Mouse (Mus musculus) liver, adult (tissue): Measurements from ENCODE around the gene Mustn1.
A peak's percentile ranks its signal among the peaks of the same experiment; 100 is the strongest.

Source experiments
- GATA4 ChIP-seq: IDR thresholded peaks from 2 replicates; pipeline ENCODE4 v1.6.1; 2014; ENCODE audit warnings: mild to moderate bottlenecking, low read length; ENCODE audit not compliant: insufficient replicate concordance

Mustn1 gene

GRCm38 (mm10) chr14:30874095-30874700, 4.8 kb upstream of the Mustn1 start:
- TF ChIP-seq GATA4 = no peak

GRCm38 (mm10) chr14:30875130-30875865, 3.7 kb upstream of the Mustn1 start:
- peak; percentile 82; the same call in 1 of the 2 replicates for TF ChIP-seq GATA4

GRCm38 (mm10) chr14:30875955-30876354, 3.0 kb upstream of the Mustn1 start:
- TF ChIP-seq GATA4 = no peak

GRCm38 (mm10) chr14:30876451-30876850, 2.5 kb upstream of the Mustn1 start:
- TF ChIP-seq GATA4 = no peak

DNA sequence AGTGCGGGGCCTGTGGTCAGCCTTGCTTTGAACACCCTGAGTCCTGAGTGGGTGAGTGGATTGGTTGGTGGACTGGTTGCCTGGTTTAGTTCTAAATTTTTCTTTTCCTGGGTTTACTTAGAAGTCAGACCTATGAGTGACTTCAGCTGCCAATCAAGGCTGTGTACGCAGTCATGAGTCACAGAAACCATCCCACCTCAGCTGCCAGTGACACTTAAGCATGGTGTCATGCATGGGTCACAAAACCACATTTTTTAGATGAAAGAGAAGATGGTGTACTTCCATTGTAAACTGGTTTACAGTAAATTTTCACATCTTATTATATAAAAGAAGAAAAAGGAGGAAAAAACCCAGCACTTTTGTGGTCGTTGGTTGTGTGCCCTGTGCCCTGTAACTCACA, 1.2 kb upstream of the Mustn1 start:
- TF ChIP-seq GATA4 = no peak

DNA sequence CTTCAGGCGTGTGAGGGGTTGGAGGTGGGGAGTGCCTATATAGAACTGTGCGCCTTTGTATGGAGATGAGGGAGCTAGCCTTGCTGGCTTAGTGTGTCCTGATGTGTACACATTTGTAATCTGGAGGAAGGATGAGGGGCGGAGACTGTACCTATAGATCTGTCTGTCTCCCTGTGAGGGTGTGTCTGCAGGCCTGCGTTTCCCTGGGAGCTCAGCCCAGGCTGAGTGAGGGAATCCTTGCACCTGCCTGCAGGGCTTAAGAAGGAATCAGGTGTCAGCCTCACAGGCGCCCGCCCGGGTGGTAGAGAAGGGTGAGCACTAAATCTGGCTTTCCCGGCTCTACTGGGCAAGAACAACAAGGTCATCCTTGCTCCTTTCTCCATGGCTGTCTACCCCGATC, 794 bp downstream of the Mustn1 start:
- no peak for TF ChIP-seq GATA4

- no peak for TF ChIP-seq GATA4
Observed at GRCm38 (mm10) chr14:30880251-30880650, 1.3 kb downstream of the Mustn1 start.

GRCm38 (mm10) chr14:30880811-30881717, 2.1 kb downstream of the Mustn1 start:
- TF ChIP-seq GATA4 = no peak

GRCm38 (mm10) chr14:30881718-30882108, 2.7 kb downstream of the Mustn1 start:
- no peak for TF ChIP-seq GATA4

DNA sequence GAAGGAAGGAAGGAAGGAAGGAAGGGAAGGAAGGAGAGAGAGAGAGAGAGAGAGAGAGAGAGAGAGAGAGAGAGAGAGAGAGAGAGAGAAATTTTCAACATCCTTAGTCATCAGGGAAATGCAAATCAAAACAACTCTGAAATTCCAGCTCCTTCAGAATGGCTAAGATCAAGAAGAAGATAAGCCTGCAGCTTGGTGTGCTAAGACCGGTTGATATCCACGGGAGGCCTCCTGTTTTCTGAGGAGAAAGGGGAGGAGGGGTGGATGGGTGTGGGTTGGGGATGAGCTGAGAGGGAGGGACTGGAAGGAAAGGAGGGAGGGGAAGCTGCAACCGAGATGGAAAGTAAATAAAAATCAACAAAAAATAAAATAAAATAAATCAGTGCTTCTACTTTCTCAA, 6.3 kb downstream of the Mustn1 start:
- no peak for TF ChIP-seq GATA4

DNA sequence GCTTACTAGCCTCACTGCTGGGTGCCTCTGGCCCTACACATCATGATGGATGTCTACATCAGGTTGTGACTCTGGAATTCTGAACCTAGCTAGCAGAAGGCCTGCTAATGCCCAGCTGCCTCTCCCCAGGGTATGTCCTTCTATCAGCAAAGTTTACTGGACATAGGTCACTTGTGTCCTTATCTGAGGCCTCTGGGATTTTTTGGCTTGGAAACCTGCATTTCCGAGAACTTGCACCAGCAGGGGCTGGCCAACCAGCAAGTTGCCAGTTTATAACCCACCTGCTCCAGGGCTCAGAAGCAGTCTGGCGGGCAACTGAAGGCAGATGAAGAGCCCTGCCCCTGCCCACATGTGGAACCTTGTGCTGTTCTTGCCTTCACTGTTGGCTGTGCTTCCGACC, 7.2 kb downstream of the Mustn1 start, which contains the start of gene Itih4:
Gene Itih4 (plus strand): TSS at position 273 of the 400 bp plus-strand sequence.
- TF ChIP-seq GATA4 = peak; percentile 92; the same call in 1 of the 2 replicates

DNA sequence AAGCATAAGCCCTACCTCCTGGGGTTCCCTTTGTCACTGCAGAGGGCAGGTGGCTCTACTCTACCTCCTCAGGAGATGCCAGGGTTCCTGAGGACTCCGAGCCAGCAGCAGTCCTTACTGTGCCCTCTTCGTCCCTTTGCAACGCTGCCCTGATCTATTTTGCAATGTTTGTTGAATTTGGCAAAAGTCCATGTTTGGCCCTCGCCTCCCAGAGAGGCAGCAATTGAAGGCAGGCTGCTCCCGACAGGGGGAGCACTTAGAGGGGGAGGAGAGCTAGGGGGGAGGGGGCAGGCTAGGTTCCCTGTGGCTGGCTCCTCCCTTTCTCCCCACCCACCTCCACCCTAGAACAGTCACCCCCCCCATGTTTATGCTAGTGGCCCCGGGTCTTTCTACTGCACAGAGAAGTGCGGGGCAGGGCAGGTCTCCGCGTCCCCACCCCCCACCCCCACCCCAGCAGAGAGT, 9.3 kb downstream of the Mustn1 start:
- no peak for TF ChIP-seq GATA4

DNA sequence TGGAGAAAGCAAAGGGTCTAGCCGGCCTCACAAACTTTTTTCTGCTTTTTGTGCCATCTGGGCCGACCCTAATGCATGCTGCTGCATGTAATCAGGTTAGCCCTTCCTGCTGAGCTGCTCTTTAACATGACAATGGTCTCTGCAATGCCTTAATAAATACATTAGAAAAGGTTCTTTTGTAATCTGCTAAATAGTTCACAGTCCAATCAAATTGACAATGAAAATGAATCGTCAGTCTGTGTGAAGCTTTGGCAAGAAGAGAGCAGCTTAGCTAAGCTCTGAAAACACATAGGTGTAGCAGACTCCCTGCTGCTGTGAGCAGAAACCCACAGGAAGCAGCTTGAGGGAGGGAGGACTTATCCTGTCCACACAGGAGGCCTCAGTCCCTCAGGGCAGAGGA, 21.0 kb downstream of the Mustn1 start:
- no peak for TF ChIP-seq GATA4

DNA sequence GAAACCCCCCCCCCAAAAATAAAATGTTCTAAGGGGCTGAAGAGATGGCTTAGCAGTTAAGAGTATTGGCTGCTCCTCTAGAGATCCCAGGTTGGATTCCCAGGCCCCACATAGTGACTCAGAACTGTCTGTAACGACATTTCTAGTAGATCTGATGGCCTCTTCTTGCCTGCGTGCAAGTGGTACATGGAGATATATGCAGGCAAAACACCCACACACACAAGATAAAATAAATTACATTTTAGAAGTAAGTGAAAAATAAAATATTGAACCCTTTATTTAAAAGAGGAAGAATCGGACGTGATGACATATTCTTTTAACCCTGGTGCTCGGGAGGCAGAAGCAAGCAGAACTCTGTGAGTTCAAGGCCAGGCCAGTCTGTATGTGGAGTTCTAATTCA, 23.6 kb downstream of the Mustn1 start:
- no peak for TF ChIP-seq GATA4

DNA sequence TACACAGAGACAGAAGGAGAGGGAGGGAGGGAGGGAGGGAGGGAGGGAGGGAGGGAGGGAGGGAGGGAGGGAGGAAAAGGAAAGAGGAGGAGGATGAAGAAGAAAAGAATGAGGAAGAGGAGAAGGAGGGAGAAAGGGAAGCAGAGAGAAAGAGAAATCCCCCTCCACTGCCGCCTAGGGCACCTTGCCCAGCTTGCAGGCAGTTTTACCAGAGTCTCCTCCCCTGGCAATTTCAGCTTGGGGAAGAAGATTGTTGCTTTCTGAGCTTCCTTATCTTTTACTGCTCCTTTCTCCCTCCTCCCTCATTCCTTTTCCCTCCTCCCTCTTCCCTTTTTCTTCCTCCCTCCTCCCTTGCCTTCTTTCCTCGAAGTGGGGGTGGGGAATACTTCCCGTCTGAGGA, 24.0 kb downstream of the Mustn1 start:
- TF ChIP-seq GATA4 = no peak

- no peak for TF ChIP-seq GATA4
Observed at GRCm38 (mm10) chr14:30904307-30904706, 25.3 kb downstream of the Mustn1 start.

DNA sequence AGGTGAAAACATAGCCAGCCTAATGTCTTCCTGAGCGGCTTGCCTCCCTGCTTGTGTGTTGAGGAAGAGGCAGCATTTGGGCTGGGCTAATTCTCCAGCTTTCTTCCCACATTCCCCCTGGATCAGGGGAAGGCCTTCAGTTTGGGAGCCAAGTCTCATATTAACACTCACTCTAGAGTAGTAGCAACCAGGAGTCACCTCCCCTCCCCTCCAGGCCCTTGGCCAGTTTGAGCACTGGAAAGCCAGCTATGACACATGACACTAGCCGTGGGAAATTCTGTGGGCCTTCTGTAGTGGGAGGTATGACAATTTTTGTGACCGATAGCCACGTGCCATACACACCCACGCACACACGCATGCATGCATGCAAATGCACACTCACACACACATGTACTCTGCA, 27.0 kb downstream of the Mustn1 start:
- no peak for TF ChIP-seq GATA4
